Mouse (Mus musculus) ovary, adult 2 months (tissue): ENCODE measurements around the gene Foxr1. TPM values are rescaled to one million over a fixed set of nuclear protein-coding genes. Genes with fewer than 3 reads are reported as not detected.

ENCODE experiments used
- polyA plus RNA-seq: library from polyadenylated mRNA; depleted of rRNA; stranded (reverse); fragments of >200 nt; gene quantifications from 2 replicates; pipeline ENCODE4 v1.2.3, GENCODE M21; 2012; rRNA removed

Foxr1 gene
- polyA plus RNA-seq: 1.7 and 1.8 TPM in 2 replicates

GRCm38 (mm10) chr9:44440961-44441360 lies at the start of gene Foxr1:
Gene Foxr1, minus strand, starts transcription at chr9:44441136.

DNA sequence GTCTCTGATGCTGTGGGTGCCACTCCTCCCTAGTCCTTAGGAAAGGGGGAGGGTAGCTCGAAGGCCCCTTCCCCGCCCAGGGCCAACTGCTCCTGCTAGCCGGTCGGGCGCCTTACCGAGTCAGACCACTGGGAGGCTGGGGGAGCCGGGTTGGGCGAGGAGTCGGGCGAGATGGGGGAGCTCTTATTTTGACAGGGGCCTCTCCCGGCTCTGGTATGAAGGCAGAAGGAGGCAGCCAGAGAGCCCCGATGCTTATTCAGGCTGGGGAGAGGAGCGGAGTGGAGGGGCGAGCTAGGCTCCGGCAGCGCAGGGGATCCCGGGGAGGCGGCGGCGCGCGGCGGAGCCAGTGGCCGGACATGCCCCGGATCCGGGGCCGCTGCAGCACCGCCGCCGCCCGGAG lies 41.6 kb upstream of the Foxr1 start, which contains the start of gene Bcl9l:
Bcl9l (plus strand) TSS at position 274 of the 400 bp plus-strand sequence.

GRCm38 (mm10) chr9:44454891-44455220 lies 13.9 kb upstream of the Foxr1 start, which contains the start of gene Upk2:
Gene Upk2, minus strand, starts transcription at chr9:44454976.

GRCm38 (mm10) chr9:44418519-44419385 lies 22.2 kb downstream of the Foxr1 start, which contains the start of gene Ccdc84:
Gene Ccdc84, minus strand, starts transcription at chr9:44418569.

DNA sequence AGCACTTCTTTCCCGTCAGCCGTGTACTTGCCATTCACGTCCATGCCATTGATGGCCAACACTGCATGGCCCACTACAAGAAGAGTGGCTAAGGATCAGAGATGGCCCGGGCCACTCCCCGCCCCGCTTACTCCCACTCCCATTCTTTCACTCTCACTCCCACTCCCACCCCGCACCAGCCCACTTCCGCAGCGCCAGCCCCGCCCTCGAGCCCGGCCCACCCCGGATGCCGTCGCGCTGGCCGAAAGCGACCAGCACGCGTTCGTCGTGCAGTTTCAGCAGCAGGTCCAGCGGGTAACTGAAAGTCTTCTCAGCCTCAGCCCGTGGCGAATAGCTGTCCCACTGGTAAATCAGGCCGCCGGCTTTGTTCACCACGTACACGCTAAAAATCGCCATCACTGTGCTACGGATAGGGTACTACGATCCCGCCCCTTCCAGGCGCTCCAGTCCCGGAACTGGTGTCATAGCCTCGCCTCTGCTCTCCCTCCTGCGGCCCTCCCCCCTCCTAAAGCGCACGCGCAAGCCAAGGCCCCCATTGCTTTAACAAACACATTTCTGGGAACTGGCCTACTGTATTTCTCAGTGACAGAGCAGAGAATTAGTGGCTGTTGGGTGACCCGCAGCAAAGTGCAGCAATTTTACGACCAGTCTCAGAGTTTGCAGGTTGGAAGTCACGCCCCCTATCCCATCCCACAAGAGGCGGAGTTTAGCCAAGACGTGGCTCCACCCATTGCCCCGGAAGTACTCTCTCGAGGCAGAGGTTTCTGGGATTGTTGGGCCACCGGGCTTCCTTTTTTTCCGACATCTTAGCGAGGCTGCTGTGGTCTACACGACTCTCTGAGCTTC lies 33.8 kb downstream of the Foxr1 start, which contains the start of the genes Rps25 and Trappc4:
Rps25 (plus strand) TSS at position 234 of the 846 bp plus-strand sequence.
Trappc4 (minus strand) TSS at position 695 of the 846 bp plus-strand sequence.

GRCm38 (mm10) chr9:44396684-44397411 lies 44.1 kb downstream of the Foxr1 start, which contains the start of gene Slc37a4:
Gene Slc37a4, plus strand, starts transcription at chr9:44396852.

Other genes with a start within 250 kb of the Foxr1 start
- gene Cbl, start 207.1 kb downstream of the Foxr1 start, polyA plus RNA-seq: 7.6 and 7.7 TPM in 2 replicates
- gene Ccdc153, start 200.5 kb downstream of the Foxr1 start, polyA plus RNA-seq: 19.7 and 22.5 TPM in 2 replicates
- 0.10 and 0.24 TPM in 2 replicates for gene Pdzd3, start 189.7 kb downstream of the Foxr1 start, polyA plus RNA-seq
- 18.5 and 18.9 TPM in 2 replicates for gene Nlrx1, start 172.5 kb downstream of the Foxr1 start, polyA plus RNA-seq
- gene Abcg4, start 152.5 kb downstream of the Foxr1 start, polyA plus RNA-seq: 25.8 and 35.0 TPM in 2 replicates
- gene Hinfp, start 135.5 kb downstream of the Foxr1 start, polyA plus RNA-seq: 26.3 and 36.2 TPM in 2 replicates
- gene C2cd2l, start 120.9 kb downstream of the Foxr1 start, polyA plus RNA-seq: 57.1 and 60.9 TPM in 2 replicates
- 74.2 and 75.2 TPM in 2 replicates for gene Dpagt1, start 115.1 kb downstream of the Foxr1 start, polyA plus RNA-seq
- gene H2afx, start 106.4 kb downstream of the Foxr1 start, polyA plus RNA-seq: 313 and 370 TPM in 2 replicates
- 84.2 and 85.4 TPM in 2 replicates for gene Hmbs, start 96.9 kb downstream of the Foxr1 start, polyA plus RNA-seq
- gene Vps11, start 79.5 kb downstream of the Foxr1 start, polyA plus RNA-seq: 28.5 and 31.4 TPM in 2 replicates
- 133 and 139 TPM in 2 replicates for gene Hyou1, start 61.6 kb downstream of the Foxr1 start, polyA plus RNA-seq
- gene Slc37a4, start 44.3 kb downstream of the Foxr1 start, polyA plus RNA-seq: 20.4 and 23.3 TPM in 2 replicates
- gene Rps25, start 34.0 kb downstream of the Foxr1 start, polyA plus RNA-seq: 70.5 and 98.9 TPM in 2 replicates
- gene Trappc4, start 33.5 kb downstream of the Foxr1 start, polyA plus RNA-seq: 42.0 and 46.1 TPM in 2 replicates
- gene Ccdc84, start 22.6 kb downstream of the Foxr1 start, polyA plus RNA-seq: 23.6 and 25.2 TPM in 2 replicates
- 0.29 and 0.55 TPM in 2 replicates for gene Upk2, start 13.8 kb upstream of the Foxr1 start, polyA plus RNA-seq
- gene Bcl9l, start 41.7 kb upstream of the Foxr1 start, polyA plus RNA-seq: 60.2 and 63.2 TPM in 2 replicates
- gene Cxcr5, start 120.7 kb upstream of the Foxr1 start, polyA plus RNA-seq: 0.13 and 0.69 TPM in 2 replicates
- 18.5 and 18.9 TPM in 2 replicates for gene Ddx6, start 163.8 kb upstream of the Foxr1 start, polyA plus RNA-seq
- 0.10 TPM in 1 of 2 replicates, not detected in the other for gene Treh, start 232.1 kb upstream of the Foxr1 start, polyA plus RNA-seq